7 mouse cellular contexts compared by ENCODE assay signal in the genomic region with DNA sequence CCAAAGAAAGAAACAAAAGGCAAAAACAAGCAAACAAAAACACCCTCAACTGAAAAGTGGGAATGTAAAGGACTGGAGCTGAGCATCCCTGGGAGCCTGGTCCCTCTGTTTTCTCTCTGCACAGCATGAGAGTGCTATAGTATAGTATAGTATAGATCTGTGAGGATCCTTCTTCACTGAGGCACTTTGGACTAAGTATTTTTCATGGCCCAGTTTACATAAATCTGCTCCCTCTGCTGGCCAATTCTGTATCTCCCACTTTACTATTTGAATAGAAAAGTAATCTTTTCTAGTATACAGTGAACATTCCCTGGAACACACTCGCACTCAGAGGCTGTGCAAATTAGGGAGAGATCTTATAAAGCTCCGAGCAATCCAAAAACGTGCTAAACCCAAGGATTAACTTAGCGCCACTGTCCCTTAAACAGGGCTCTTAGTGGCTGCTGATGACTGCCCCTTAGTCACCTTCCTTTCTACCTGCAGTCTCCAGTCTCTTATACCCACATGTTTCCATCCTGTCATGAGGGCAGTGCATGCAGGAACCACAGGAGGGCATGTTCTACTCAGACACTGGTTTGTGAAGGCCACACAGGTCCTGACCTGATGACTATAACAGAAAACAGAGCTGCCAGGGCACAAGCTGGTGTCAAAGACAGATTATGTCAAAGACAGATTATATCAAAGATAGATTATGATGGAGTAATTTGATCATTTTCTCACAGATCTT.
A peak's percentile ranks its signal among the peaks of the same experiment; 100 is the strongest.
DNase-seq lines count a peak whose midpoint lies in the region; ATAC-seq and TF ChIP-seq lines count a peak whose summit lies in the region.

No protein-coding gene starts in this region.

- no peaks in the 10 kb centered on the region for H3K4me1 ChIP-seq in kidney, postnatal 0 days (replicated peaks; ENCODE audit: insufficient read depth, low read length)
- H3K4me1 ChIP-seq in kidney, embryonic 16.5 days (ENCODE audit: insufficient read depth, low read length): no peaks in the 10 kb centered on the region

- TF ChIP-seq CTCF in kidney, postnatal 0 days (IDR thresholded peaks at IDR 0.05; ENCODE audit: low read depth): peak; percentile 65

- DNase-seq in kidney, postnatal 0 days (ENCODE audit: low spot score): peak; percentile 54
- peak; percentile 67 for DNase-seq in 3T3-L1 (ENCODE audit: low read depth, low spot score)
- peak; percentile 89 for DNase-seq in 416B (ENCODE audit: low read depth)
- DNase-seq in embryo, embryonic 10.5 days (ENCODE audit: low spot score): peak; percentile 42
- no peak for DNase-seq in urinary bladder, adult 18-20 months (ENCODE audit: low spot score in 2 of 2)
- no peak for DNase-seq in thymus, postnatal 25 days

- no peak overlapping the region for H3K4me3 ChIP-seq in kidney, postnatal 0 days (replicated peaks; ENCODE audit: low read depth, low read length)
- no peak overlapping the region for H3K4me3 ChIP-seq in kidney, embryonic 16.5 days (ENCODE audit: low read length)

- H3K9ac ChIP-seq in kidney, postnatal 0 days (ENCODE audit: low read depth, low read length): no peak overlapping the region
- H3K9ac ChIP-seq in kidney, embryonic 16.5 days (replicated peaks; ENCODE audit: low read length): no peak overlapping the region

- no peaks in the 10 kb centered on the region for H3K9me3 ChIP-seq in kidney, postnatal 0 days (replicated peaks; ENCODE audit: low read length)
- no peaks in the 10 kb centered on the region for H3K9me3 ChIP-seq in kidney, embryonic 16.5 days (ENCODE audit: low read length)

- no peaks in the 10 kb centered on the region for H3K27me3 ChIP-seq in kidney, postnatal 0 days (ENCODE audit: insufficient read depth, low read length)
- no peaks in the 10 kb centered on the region for H3K27me3 ChIP-seq in kidney, embryonic 16.5 days (ENCODE audit: insufficient read depth, low read length)

- H3K4me2 ChIP-seq in kidney, postnatal 0 days (ENCODE audit: low read length): no peak overlapping the region
- no peak overlapping the region for H3K4me2 ChIP-seq in kidney, embryonic 16.5 days (replicated peaks; ENCODE audit: low read depth, low read length)

- ATAC-seq in kidney, postnatal 0 days (replicated peaks; ENCODE audit: low FRiP score, low read depth): no peak
- ATAC-seq in kidney, embryonic 16.5 days (ENCODE audit: low FRiP score, low TSS enrichment): no peak

- no peak overlapping the region for H3K27ac ChIP-seq in kidney, postnatal 0 days
- H3K27ac ChIP-seq in kidney, embryonic 16.5 days (ENCODE audit: low read length): no peak overlapping the region

- WGBS in kidney, postnatal 0 days: 77% methylated on average over 4 of the region's 4 CpGs
- whole genome bisulfite sequencing in kidney, embryonic 16.5 days: 82% methylated on average over 4 of the region's 4 CpGs

- H3K36me3 ChIP-seq in kidney, postnatal 0 days (ENCODE audit: insufficient read depth, low read length): no peaks in the 10 kb centered on the region
- no peaks in the 10 kb centered on the region for H3K36me3 ChIP-seq in kidney, embryonic 16.5 days (ENCODE audit: insufficient read depth, low read length)

Comparison
In these comparisons a context has a peak if more than half of its experiments do, and no peak if none do; other contexts are left out.
1. DNase-seq: peak in kidney, postnatal 0 days (single experiment), 3T3-L1 (single experiment), 416B (single experiment) and embryo, embryonic 10.5 days (single experiment); none in urinary bladder, adult 18-20 months (0 of 2) and thymus, postnatal 25 days (single experiment).